Mouse (Mus musculus): ENCODE data around the gene Creb3l4. TPM values are rescaled to one million over a fixed set of nuclear protein-coding genes. Genes with fewer than 3 reads are reported as not detected.
"Not testable (repeated sequence)": the region's sequence is repeated elsewhere in the genome, so short reads cannot be mapped to it uniquely, and the experiment has no call there.

Creb3l4 gene
- total RNA-seq, 2 experiments from 2014 or later, result not detected

GRCm38 (mm10) chr3:90265932-90266741 is 22.8 kb upstream of the Creb3l4 start:
- ATAC-seq (replicated peaks; ENCODE audit: low FRiP score, poor library complexity, severe bottlenecking), result 0 out of 2 replicates have a peak, but pooled peaks have one; percentile 8

DNA sequence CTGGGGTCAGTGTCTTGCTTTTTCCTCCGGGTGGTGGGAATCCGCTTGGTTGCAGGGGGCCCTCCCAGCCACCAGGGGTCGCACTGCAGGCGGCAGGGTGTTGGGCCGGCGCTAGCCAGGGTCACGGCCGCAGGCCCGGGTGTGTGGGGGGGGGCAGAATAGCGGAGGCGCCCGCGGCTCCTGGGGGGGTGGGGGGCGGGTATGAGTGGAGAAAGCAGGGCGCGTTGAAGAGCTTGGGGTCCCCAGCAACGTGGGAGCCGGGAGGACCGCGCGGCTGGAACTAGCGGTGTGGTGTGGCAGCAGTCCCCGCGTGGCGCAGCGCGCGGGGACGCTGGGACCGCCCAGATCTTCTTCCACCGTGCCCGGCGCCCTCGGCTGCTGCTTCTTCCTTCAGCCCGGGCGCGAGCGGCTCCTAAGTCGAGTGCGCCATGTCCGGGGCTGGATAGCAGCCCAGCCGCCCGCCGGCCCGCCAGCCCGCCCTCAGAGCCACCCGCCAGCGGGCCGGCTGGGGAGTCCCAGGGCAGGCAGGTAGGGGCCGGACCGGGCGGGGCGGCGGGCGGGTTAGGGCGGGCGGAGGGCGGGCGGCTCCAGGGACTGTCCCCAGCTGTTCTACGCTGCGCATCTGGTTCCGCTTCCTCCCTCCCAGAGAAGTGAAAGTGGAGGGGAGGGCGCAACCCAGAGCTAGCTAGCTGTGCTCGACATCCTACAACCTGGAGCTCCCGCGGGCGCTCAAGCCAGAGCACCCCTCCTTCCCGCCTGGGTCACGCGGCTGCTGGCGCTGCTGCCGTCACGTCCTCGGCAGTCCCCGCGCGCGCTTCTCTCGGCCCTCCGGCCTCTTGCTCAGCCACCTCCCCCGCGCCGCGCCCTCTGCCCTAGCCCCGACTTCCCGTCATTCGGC is 22.0 kb upstream of the Creb3l4 start, which contains the start of gene Dennd4b:
Dennd4b (plus strand) TSS at position 152 of the 898 bp plus-strand sequence.
- peak; percentile 85 for ATAC-seq (replicated peaks; ENCODE audit: low FRiP score, poor library complexity, severe bottlenecking)

DNA sequence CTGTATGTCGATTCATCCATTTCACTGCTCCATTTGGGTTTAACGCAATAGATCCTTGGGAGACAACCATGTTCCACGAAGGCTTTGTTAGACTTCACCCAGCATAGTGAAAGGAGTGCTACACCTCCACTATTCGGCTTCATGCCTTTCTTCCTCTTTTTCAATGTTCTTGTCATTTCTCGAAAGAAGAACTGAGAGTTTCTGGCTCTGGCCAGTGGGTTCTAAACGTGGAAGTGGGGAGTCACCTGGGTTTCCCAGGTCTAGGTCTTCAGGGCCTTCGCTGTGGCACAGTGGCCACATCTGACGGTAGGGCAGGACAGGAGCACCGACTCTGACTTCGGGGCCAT is 21.3 kb upstream of the Creb3l4 start:
- ATAC-seq (replicated peaks; ENCODE audit: low FRiP score, poor library complexity, severe bottlenecking), result no peak

- ATAC-seq (replicated peaks; ENCODE audit: low FRiP score, poor library complexity, severe bottlenecking), result no peak
These were observed 19.9 kb upstream of the Creb3l4 start for GRCm38 (mm10) chr3:90263121-90263771.

DNA sequence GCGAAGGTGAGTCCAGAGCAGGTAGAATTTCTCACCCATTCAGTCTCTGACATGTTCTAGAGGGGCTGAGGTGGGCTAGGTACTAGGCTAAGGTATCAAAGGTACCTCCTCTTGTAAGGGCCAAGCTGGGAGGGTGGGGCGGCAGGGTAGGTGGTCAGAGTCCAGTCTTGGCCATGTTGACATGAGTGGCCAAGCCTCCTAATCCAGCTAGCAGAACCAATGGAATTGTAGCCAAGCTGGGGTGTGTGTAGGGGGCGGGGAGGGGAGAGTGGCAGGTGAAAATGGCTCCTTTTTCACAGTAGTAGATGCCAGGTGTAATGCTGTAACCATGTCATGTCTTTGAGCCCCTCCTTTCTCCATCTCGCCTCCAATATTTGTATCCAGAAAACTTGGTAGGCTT is 15.2 kb upstream of the Creb3l4 start:
- no peak for ATAC-seq (replicated peaks; ENCODE audit: low FRiP score, poor library complexity, severe bottlenecking)

- no peak for ATAC-seq (replicated peaks; ENCODE audit: low FRiP score, poor library complexity, severe bottlenecking)
These were observed 13.6 kb upstream of the Creb3l4 start for GRCm38 (mm10) chr3:90256731-90257530.

DNA sequence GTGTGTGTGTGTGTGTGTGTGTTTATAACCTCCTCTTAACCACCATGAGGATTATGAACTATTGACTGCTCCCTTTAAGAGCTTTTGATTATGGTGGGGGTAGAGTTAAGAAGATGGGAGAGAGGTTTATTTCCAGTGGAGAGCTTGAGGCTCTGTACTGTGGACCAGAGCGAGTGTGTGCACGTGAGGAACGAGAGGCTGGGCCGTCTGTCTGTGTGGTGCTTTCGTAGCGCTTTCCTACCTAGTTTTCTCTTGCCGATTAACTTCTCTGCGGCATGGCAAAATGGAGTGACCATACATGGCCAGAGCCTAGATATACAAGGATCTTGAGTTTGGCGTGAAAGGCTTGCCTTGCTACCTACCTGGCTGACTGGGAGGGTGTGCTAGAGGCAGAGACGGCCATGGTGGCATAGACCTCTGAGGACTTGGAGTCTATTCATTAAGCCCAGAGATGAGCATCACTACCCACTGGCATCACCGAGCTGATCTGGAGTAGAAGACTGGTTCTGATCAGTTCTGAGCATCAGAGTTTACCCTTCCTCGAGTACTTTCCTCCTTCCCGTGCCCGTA is 12.6 kb upstream of the Creb3l4 start:
- ATAC-seq (replicated peaks; ENCODE audit: low FRiP score, poor library complexity, severe bottlenecking), result no peak

- ATAC-seq (replicated peaks; ENCODE audit: low FRiP score, poor library complexity, severe bottlenecking), result no peak
These were observed 11.9 kb upstream of the Creb3l4 start for GRCm38 (mm10) chr3:90255194-90255565.

DNA sequence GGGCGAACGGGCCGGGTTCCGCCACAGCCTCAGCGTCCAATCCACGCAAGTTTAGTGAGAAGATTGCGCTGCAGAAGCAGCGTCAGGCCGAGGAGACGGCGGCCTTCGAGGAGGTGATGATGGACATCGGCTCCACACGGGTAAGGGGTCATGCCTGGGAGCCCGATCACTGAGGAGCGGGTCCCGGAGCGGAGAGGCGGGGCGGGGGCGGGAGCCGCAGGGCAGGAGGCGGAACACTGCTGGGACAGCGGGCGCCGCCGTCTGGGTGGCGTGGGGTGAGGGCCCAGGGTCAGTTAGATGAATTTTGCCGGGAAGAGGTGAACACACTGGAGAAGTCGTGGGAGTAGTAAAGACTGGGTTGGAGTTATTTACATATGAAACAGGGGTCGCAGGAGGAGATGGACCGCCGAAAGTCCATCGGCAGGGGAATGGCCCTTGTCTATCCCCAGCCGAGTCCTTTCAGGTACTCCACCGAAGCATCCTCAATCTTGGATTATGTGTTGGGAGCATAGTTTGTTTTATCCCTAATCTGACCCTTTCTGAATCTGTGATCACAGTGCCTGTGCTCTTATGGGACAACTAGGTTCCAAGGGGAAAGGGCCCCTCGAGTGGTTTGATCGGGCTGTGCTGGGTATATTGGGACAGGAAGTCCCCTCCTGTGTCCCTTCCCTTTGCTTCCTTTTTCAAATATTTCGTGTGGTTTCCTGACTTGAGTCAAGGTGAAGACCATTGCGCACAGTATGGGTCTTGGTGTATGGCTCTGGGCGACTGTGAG is 11.3 kb upstream of the Creb3l4 start:
- ATAC-seq (replicated peaks; ENCODE audit: low FRiP score, poor library complexity, severe bottlenecking), result peak; percentile 59

GRCm38 (mm10) chr3:90253653-90254418 is 10.5 kb upstream of the Creb3l4 start, which contains the start of gene Crtc2:
Gene Crtc2 (plus strand): TSS chr3:90254163.
- ATAC-seq (replicated peaks; ENCODE audit: low FRiP score, poor library complexity, severe bottlenecking), result peak; percentile 98

DNA sequence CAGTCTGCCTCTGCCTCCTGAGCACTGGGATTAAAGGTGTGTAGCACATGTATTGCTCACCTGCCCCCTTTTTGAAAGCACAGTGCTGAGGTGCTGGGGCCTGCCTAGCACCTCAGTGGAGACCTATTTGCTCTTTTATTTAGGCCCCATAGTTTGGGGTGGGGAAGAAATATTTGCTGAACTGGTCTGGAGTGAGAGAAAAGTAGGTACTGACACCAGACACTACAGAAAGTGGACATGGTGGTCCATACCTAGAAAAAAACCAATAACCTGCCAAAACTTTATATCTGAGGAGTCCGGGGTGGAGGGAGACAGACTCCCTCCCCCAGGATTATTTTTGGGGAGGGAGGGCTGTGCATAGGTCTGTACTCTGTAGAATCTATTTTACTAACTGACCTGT is 9.9 kb upstream of the Creb3l4 start:
- not testable (repeated sequence) for ATAC-seq (replicated peaks; ENCODE audit: low FRiP score, poor library complexity, severe bottlenecking)

- not testable (repeated sequence) for ATAC-seq (replicated peaks; ENCODE audit: low FRiP score, poor library complexity, severe bottlenecking)
These were observed 9.3 kb upstream of the Creb3l4 start for GRCm38 (mm10) chr3:90252659-90253058.

DNA sequence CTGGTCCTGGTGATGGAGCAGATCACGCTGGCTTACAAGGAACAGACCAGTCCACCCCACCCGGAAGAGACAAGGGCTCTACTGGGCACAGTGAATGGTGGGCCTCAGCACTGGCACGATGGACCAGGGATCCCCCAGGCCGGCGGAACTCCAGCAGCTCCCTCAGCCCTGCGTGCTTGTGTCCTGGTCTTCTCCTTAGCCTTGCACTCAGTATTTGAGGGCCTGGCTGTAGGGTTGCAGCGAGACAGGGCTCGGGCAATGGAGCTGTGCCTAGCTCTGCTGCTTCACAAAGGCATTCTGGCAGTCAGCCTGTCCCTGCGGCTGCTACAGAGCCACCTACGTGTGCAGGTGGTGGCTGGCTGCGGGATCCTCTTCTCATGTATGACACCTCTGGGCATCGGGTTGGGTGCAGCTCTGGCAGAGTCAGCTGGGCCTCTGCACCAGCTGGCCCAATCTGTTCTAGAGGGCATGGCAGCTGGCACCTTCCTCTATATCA is 8.5 kb upstream of the Creb3l4 start:
- not testable (repeated sequence) for ATAC-seq (replicated peaks; ENCODE audit: low FRiP score, poor library complexity, severe bottlenecking)

DNA sequence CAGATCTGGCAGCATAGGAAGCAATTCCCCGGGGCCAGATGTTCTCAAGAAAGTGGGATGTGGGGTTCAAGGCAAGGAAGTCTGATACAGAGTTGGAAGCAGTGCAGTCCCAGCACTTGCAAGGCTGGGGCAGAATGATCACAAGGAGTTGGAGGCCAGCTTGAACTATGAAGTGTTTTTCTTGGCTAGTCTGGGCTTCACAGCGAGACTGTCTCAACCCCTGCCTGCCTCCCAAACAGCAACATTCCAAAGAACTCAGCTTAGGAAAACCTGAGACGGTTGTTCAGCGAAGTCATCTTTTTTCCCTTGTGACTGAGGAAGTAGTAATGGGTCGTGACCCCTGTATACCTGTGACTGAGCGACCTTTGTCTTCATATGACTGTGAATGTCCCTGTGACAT is 7.5 kb upstream of the Creb3l4 start:
- no peak for ATAC-seq (replicated peaks; ENCODE audit: low FRiP score, poor library complexity, severe bottlenecking)

DNA sequence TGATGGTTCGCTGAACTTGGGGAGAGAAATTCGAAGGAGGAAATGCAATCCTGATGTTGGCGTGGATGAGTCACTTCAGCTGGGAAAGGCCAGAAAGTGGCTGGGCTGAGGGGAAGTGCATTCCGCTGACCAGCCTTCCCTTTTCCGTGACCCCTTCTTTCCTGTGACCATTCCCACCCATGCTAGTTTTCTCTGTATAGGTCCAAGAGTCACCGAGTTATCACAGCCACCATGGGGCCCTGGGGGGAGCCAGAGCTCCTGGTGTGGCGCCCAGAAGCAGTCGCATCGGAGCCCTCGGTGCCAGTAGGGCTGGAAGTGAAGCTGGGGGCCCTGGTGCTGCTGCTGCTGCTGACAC is 5.4 kb upstream of the Creb3l4 start:
- ATAC-seq (replicated peaks; ENCODE audit: low FRiP score, poor library complexity, severe bottlenecking), result peak; percentile 19; the same call in 1 of the 2 replicates

- ATAC-seq (replicated peaks; ENCODE audit: low FRiP score, poor library complexity, severe bottlenecking), result peak; percentile 93
These were observed 4.8 kb upstream of the Creb3l4 start, which contains the start of gene Slc39a1 for GRCm38 (mm10) chr3:90247960-90248745. Gene Slc39a1 (plus strand): TSS chr3:90248172.

GRCm38 (mm10) chr3:90247630-90247959 is 4.3 kb upstream of the Creb3l4 start:
- ATAC-seq (replicated peaks; ENCODE audit: low FRiP score, poor library complexity, severe bottlenecking), result peak; percentile 60
